Mouse (Mus musculus): ENCODE results near the gene Dazap1. TPM values are rescaled to one million over a fixed set of nuclear protein-coding genes. Genes with fewer than 3 reads are reported as not detected.

Dazap1 gene
- polyA plus RNA-seq, 1 experiment from 2014 or later: 31.5 TPM

DNA sequence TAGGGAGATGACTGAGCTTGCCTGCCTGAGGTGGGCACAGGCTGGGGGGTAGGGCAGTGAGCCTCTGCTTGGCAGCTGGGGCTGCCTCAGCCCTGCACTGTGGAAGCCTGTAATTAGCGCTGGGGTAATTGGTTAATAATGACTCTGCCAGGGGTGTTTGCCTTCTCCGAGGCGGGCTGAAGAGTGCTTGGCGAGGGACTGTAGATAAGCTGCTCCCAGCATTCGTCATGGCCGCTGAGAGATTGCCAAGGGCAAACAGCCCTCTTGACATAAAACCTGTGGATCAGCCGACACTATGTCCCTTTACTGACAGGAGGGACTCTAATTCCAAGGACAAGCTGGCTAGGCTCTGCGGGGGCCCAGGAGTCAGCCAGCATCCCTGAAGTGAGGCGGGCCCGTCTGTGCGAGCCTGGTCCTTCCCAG lies 55.1 kb downstream of the Dazap1 start:
- peaks cover 64% of the 10 kb centered on the region for H3K27me3 ChIP-seq
- H3K36me3 ChIP-seq: peaks cover 12% of the 10 kb centered on the region; the same call in 1 of the 2 replicates
- H3K27ac ChIP-seq: peak overlapping the region; percentile 33; the same call in 1 of the 2 replicates
- no peaks in the 10 kb centered on the region for H3K9me3 ChIP-seq (replicated peaks)
- WGBS: 18% methylated on average over 11 of the region's 11 CpGs
- H3K4me1 ChIP-seq (replicated peaks): peaks cover 60% of the 10 kb centered on the region
- no peak overlapping the region; the same call in 1 of the 2 replicates for H3K9ac ChIP-seq
- peak; percentile 19; the same call in 1 of the 2 replicates for ATAC-seq (replicated peaks; ENCODE audit: insufficient number of reproducible peaks, insufficient read depth, low FRiP score, low read depth)
- no peak overlapping the region for H3K4me3 ChIP-seq
- peak overlapping the region; percentile 33 for H3K4me2 ChIP-seq

DNA sequence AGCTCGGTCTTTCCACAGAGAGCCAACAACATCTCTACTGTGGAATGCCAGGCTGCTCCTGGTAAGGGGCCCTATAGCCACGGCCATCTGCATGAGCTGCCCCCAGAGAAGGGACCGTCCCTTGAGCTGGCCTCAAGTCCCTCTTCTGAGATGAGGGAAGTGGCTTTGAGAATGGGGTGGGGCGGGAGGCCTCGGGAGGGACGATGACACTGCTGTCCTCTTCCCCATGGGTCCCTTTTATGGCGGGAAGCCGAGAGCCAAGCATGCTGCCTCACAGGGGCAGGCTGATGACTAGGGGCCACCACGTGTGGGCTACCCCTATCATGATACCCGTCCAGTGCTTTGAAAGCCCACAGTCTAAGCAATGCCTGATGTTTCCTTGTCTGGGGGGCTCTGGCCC lies 55.7 kb downstream of the Dazap1 start:
- H3K27me3 ChIP-seq: peaks cover 57% of the 10 kb centered on the region
- no peak overlapping the region for H3K9ac ChIP-seq
- H3K27ac ChIP-seq: no peak overlapping the region
- WGBS: 54% methylated on average over 10 of the region's 10 CpGs
- no peak for ATAC-seq (replicated peaks; ENCODE audit: insufficient number of reproducible peaks, insufficient read depth, low FRiP score, low read depth)
- no peaks in the 10 kb centered on the region for H3K9me3 ChIP-seq (replicated peaks)
- peaks cover 60% of the 10 kb centered on the region for H3K4me1 ChIP-seq (replicated peaks)
- H3K4me3 ChIP-seq: no peak overlapping the region
- H3K4me2 ChIP-seq: peak overlapping the region; percentile 33; the same call in 1 of the 2 replicates
- peaks cover 12% of the 10 kb centered on the region; the same call in 1 of the 2 replicates for H3K36me3 ChIP-seq

DNA sequence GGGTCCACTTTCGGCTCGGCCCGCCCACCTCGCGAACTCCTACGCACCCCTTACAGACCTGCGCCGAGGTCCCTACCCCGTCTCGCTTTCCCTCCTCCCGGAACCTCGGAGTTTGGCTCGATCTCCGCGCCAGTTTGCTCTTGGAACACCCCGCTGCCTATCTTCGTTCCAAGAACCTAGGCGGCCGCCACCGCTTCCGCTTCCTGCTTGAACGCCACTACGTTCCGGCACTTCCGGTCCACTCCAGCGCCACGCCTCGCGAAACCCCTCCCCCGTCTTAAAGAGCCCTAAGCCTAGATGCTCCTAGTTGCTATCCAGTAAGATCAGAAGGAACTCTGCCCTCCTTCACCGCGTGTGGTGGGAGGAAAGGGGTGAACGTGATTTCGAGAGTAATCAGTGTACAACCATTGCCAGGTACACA lies 59.1 kb downstream of the Dazap1 start, which contains the start of gene 2310011J03Rik:
2310011J03Rik (minus strand) TSS at position 198 of the 421 bp plus-strand sequence.
- ATAC-seq (replicated peaks; ENCODE audit: insufficient number of reproducible peaks, insufficient read depth, low FRiP score, low read depth): peak; percentile 45; the same call in 1 of the 2 replicates
- H3K36me3 ChIP-seq: peaks cover 12% of the 10 kb centered on the region; the same call in 1 of the 2 replicates
- H3K27me3 ChIP-seq: peaks cover 33% of the 10 kb centered on the region
- WGBS: under 1% methylated on average over 34 of the region's 34 CpGs
- peak within 1 kb of the TSS; percentile 83 for H3K9ac ChIP-seq
- peaks cover 51% of the 10 kb centered on the region for H3K4me1 ChIP-seq (replicated peaks)
- peak within 1 kb of the TSS; percentile 87 for H3K4me2 ChIP-seq
- no peaks in the 10 kb centered on the region for H3K9me3 ChIP-seq (replicated peaks)
- H3K27ac ChIP-seq: peak within 1 kb of the TSS; percentile 74
- H3K4me3 ChIP-seq: peak within 1 kb of the TSS; percentile 96

DNA sequence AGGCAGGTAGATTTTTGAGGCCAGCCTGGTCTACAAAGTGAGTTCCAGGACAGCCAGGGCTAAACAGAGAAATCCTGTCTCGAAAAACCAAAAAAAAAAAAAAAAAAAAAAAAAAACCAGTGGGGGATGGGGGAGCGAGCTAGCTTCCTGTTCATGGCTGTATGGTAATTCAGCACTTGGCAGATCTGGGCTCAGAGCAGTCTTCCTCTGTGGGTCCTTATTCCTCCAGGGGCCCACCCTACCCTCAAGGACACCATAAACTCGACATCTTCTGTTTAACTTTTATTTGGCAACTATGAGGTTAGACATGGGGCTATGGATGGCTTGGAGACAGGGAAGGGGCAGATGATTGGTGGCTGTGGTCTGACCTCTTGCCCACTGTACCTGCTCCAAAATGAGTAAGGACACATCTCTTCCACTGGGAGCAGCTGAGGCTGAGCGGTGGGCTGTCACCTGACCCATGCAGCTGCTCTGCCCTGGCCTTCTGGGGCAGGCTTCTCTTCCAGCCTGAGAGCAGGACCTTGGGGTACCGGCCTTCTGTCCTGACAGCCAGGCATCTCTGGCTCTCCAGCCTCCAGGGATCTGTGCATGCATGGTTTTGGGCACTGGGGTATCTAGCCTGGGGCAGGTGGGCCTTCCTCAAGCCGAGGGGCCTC lies 59.9 kb downstream of the Dazap1 start:
- Histone ChIP-seq H3K4me3 (no peak overlapping the region), H3K9ac (no peak overlapping the region), H3K4me2 (0 out of 2 replicates have a peak overlapping the region, but pooled peaks have one; percentile 87), H3K9me3 (replicated peaks) (no peaks in the 10 kb centered on the region), H3K27me3 (peaks cover 32% of the 10 kb centered on the region), H3K36me3 (peaks cover 12% of the 10 kb centered on the region; the same call in 1 of the 2 replicates), H3K27ac (no peak overlapping the region), H3K4me1 (replicated peaks) (peaks cover 43% of the 10 kb centered on the region)
- no peak for ATAC-seq (replicated peaks; ENCODE audit: insufficient number of reproducible peaks, insufficient read depth, low FRiP score, low read depth)
- WGBS: 69% methylated on average over 6 of the region's 6 CpGs

DNA sequence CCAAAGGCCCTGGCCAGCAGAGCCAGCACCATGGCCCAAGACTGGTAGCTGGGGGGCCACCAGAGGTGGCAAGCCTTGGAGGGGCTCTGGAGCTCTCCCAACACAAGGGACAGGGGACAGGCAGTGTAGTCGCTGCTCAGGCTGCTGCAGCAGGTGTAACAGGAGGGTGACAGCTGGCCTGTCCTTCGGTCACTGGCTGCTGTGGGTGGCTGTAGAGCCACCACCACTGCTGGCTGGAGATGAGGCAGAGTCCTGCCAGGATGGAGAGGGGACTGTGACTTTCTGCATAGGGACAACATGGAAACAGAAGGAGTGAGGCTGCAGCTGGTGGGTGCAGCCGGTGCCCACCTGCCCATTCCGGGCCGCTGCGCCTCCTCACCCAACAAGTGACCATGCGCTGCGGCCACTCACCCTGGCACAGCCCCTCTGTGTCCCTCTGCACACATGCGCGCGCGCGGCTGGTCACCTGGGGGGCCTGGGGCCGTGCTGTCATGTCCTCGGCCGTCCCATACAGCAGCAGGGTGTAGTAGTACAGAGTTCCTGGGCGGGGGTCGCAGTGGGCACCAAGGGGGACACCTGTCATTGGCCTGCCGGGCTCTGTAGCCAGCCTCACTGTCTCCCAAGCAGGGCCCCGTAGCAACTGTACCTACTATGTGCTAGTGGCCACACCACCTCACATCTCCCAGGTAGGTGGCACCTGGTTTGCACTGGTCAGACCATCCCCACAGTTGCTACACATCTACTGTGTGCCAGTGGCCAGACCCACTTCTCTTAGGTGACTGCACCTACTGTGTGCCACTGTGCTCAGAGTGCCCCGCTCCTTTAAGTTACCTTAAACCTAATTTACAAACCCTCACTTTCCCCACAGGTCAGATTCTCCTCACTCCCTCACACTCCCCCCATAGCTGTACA lies 60.6 kb downstream of the Dazap1 start:
- Histone ChIP-seq H3K27ac (no peak overlapping the region), H3K4me1 (replicated peaks) (peaks cover 35% of the 10 kb centered on the region), H3K4me3 (no peak overlapping the region), H3K27me3 (peaks cover 29% of the 10 kb centered on the region), H3K4me2 (no peak overlapping the region), H3K36me3 (peaks cover 12% of the 10 kb centered on the region; the same call in 1 of the 2 replicates), H3K9ac (no peak overlapping the region), H3K9me3 (replicated peaks) (no peaks in the 10 kb centered on the region)
- WGBS: 86% methylated on average over 21 of the region's 21 CpGs
- ATAC-seq (replicated peaks; ENCODE audit: insufficient number of reproducible peaks, insufficient read depth, low FRiP score, low read depth): no peak

DNA sequence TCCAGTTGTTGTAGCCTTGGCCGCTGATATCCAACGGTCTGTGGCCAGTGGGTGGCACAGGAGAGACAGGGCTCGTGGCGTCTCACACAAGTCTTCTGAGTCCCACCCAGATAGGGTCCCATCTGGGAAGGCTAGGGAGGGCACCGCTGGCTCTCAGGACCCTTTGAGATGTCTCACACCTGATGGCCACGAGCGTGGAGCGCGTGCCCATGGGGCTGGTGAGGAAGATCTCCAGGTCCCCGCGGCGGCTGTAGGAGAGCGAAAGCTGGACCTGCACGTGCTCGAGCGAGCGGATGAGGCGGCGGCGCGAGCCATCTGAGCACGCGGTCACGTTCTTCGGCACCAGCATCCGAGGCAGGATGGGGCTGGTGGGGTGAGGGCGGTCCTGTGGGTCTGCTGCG lies 61.5 kb downstream of the Dazap1 start:
- Histone ChIP-seq H3K4me1 (replicated peaks) (peaks cover 26% of the 10 kb centered on the region), H3K36me3 (peaks cover 9% of the 10 kb centered on the region; the same call in 1 of the 2 replicates), H3K9me3 (replicated peaks) (no peaks in the 10 kb centered on the region), H3K27me3 (peaks cover 20% of the 10 kb centered on the region), H3K9ac (peak overlapping the region; percentile 62), H3K27ac (no peak overlapping the region), H3K4me3 (peak overlapping the region; percentile 64), H3K4me2 (peak overlapping the region; percentile 98)
- ATAC-seq (replicated peaks; ENCODE audit: insufficient number of reproducible peaks, insufficient read depth, low FRiP score, low read depth): peak; percentile 3; the same call in 1 of the 2 replicates
- 3% methylated on average over 28 of the region's 28 CpGs for whole genome bisulfite sequencing

DNA sequence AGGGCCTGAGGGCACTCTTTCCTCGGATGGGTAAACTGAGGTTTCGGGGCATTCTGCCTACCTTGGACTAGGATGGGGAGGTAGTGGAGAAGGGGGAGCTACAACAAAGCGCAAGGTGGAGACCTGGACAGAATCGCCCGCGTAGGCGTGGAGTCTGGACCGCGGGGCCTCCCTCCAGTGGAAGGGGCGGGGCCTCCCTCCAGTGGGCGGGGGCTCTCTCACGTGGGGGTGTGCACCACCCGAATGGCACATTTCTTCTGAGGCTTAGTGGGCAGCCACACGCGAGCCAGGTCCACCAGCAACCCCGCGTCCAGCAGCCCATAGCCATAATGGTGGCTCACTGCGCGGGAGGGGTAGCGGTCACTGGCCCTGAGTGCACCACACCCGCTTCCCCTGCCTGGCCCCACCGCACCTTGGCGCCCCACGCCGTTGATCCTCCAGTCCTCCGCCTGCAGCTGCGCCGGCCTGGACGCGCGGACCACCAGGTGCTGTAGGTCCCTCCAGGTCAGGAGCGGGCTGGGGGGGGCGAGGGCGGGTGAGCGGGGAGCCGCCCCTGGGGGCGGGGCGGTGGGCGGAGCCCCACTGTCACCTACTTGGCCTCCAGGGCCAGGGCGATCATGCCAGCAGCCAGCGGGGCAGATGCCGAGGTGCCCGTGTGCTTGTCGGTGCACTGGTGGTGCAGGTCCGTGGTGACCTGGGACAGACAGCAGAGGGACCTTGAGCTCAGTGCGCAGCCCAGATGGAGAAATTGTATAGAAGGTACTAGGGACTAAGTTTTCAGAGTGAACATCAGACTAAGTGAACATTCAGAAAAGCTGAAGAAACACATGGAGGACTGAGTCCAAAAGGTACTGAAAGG lies 62.2 kb downstream of the Dazap1 start:
- H3K9me3 ChIP-seq (replicated peaks): no peaks in the 10 kb centered on the region
- H3K27me3 ChIP-seq: peaks cover 19% of the 10 kb centered on the region; the same call in 1 of the 2 replicates
- no peak overlapping the region for H3K27ac ChIP-seq
- H3K36me3 ChIP-seq: peaks cover 3% of the 10 kb centered on the region; the same call in 1 of the 2 replicates
- peak overlapping the region; percentile 64 for H3K4me3 ChIP-seq
- H3K9ac ChIP-seq: peak overlapping the region; percentile 62
- H3K4me2 ChIP-seq: peak overlapping the region; percentile 98
- ATAC-seq (replicated peaks; ENCODE audit: insufficient number of reproducible peaks, insufficient read depth, low FRiP score, low read depth): peak; percentile 48
- H3K4me1 ChIP-seq (replicated peaks): peaks cover 26% of the 10 kb centered on the region
- WGBS: 1% methylated on average over 46 of the region's 46 CpGs

DNA sequence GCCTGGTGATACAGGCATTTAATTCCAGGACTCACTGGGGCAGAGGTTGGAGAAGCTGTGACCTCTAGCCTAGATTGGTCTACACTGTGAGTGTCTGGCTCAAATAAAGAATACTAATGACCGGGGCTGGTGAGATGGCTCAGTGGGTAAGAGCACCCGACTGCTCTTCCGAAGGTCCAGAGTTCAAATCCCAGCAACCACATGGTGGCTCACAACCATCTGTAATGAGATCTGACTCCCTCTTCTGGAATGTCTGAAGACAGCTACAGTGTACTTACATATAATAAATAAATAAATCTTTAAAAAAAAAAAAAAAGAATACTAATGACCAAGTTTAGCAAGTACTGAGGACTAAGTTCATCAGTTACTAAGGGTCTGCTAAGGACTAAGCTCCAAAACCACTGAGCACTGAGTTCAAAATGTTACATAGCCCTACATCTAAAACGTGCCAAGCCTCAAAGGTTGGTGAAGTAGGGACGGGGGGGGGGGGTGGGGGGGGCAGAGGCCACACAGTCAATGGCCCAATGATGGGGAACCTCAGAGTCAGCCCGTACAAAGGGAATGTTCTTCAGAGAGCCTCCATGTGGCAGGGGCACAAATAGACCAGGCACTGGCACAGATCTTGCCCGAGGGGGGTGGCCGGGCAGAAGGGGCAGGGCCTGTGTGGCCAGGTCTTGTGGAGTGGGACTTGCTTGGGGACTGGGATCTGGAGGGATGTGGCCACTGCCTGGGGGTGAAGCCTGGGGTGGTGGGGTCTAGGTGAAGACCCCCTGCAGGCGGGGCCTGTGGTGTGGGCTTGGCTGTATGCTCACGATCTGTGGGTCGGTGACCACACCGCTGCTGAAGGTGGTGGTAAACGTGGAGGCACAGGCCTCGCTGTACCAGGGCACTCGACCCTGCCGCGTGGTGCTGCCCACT lies 63.1 kb downstream of the Dazap1 start:
- no peak overlapping the region; the same call in 1 of the 2 replicates for H3K9ac ChIP-seq
- ATAC-seq (replicated peaks; ENCODE audit: insufficient number of reproducible peaks, insufficient read depth, low FRiP score, low read depth): no peak
- peaks cover 19% of the 10 kb centered on the region; the same call in 1 of the 2 replicates for H3K27me3 ChIP-seq
- WGBS: 77% methylated on average over 17 of the region's 17 CpGs
- H3K36me3 ChIP-seq: no peaks in the 10 kb centered on the region
- peaks cover 28% of the 10 kb centered on the region for H3K4me1 ChIP-seq (replicated peaks)
- H3K4me2 ChIP-seq: peak overlapping the region; percentile 98
- no peak overlapping the region for H3K27ac ChIP-seq
- no peak overlapping the region for H3K4me3 ChIP-seq
- no peaks in the 10 kb centered on the region for H3K9me3 ChIP-seq (replicated peaks)

DNA sequence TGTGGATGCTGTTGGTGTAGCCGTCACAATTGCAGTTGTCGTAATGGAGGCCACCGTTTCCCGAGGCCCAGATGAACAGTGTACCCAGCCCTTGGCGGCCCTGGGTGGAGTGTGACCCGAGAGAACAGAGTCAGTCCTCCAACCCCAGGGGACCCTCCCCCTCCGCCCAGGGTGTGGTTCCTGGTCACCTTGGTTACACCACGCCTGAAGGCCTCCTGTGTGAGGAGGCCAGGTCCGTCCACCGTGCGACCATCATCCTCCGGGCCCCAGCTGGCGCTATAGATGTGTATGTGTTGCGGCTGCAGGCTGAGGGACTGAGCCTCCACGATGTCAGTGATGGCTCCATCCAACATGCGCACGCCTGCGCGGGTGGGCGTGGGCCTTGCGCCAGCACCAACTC lies 63.8 kb downstream of the Dazap1 start:
- no peak for ATAC-seq (replicated peaks; ENCODE audit: insufficient number of reproducible peaks, insufficient read depth, low FRiP score, low read depth)
- H3K4me3 ChIP-seq: no peak overlapping the region
- H3K27ac ChIP-seq: no peak overlapping the region
- H3K27me3 ChIP-seq: peaks cover 19% of the 10 kb centered on the region; the same call in 1 of the 2 replicates
- no peaks in the 10 kb centered on the region for H3K36me3 ChIP-seq
- H3K9me3 ChIP-seq (replicated peaks): no peaks in the 10 kb centered on the region
- H3K9ac ChIP-seq: no peak overlapping the region
- H3K4me2 ChIP-seq: no peak overlapping the region
- peaks cover 30% of the 10 kb centered on the region for H3K4me1 ChIP-seq (replicated peaks)
- 81% methylated on average over 21 of the region's 21 CpGs for WGBS

All from heart, embryonic 15.5 days (tissue).